Mouse (Mus musculus): ENCODE measurements around the gene Ptprm. TPM values are rescaled to one million over a fixed set of nuclear protein-coding genes. Genes with fewer than 3 reads are reported as not detected.

Ptprm gene
- total RNA-seq, 2 experiments from 2014 or later = 78.4 to 88.4 TPM

GRCm38 (mm10) chr17:67350536-67350935 lies 3.7 kb downstream of the Ptprm start:
- intact Hi-C loops (cut with DNase I) = loop anchor here (2.0 to 5.0 kb wide), 4 partner anchors 38 to 283 kb away; no protein-coding TSS in a partner anchor
- no peak for DNase-seq (ENCODE audit: low spot score)

- intact Hi-C loops (cut with DNase I) = no loop called here
- no peak for DNase-seq (ENCODE audit: low spot score)
Measured at GRCm38 (mm10) chr17:67349594-67349993, 4.7 kb downstream of the Ptprm start.

GRCm38 (mm10) chr17:67346921-67347320 lies 7.3 kb downstream of the Ptprm start:
- intact Hi-C loops (cut with DNase I) = no loop called here
- no peak for DNase-seq (ENCODE audit: low spot score)

- no peak for DNase-seq (ENCODE audit: low spot score)
- intact Hi-C loops (cut with DNase I) = no loop called here
Measured at GRCm38 (mm10) chr17:67345157-67345556, 9.1 kb downstream of the Ptprm start.

- intact Hi-C loops (cut with DNase I) = no loop called here
- no peak for DNase-seq (ENCODE audit: low spot score)
Measured at GRCm38 (mm10) chr17:67343471-67343870, 10.8 kb downstream of the Ptprm start.

- intact Hi-C loops (cut with DNase I) = no loop called here
- no peak for DNase-seq (ENCODE audit: low spot score)
Measured at GRCm38 (mm10) chr17:67343006-67343405, 11.3 kb downstream of the Ptprm start.

- intact Hi-C loops (cut with DNase I) = no loop called here
- no peak for DNase-seq (ENCODE audit: low spot score)
Measured at GRCm38 (mm10) chr17:67340362-67340761, 13.9 kb downstream of the Ptprm start.

GRCm38 (mm10) chr17:67339569-67339968 lies 14.7 kb downstream of the Ptprm start:
- intact Hi-C loops (cut with DNase I) = no loop called here
- DNase-seq (ENCODE audit: low spot score) = no peak

- intact Hi-C loops (cut with DNase I) = no loop called here
- no peak for DNase-seq (ENCODE audit: low spot score)
Measured at GRCm38 (mm10) chr17:67334310-67334709, 19.9 kb downstream of the Ptprm start.

- intact Hi-C loops (cut with DNase I) = no loop called here
- no peak for DNase-seq (ENCODE audit: low spot score)
Measured at GRCm38 (mm10) chr17:67329435-67329834, 24.8 kb downstream of the Ptprm start.

GRCm38 (mm10) chr17:67324499-67324832 lies 29.8 kb downstream of the Ptprm start:
- intact Hi-C loops (cut with DNase I) = no loop called here
- no peak for DNase-seq (ENCODE audit: low spot score)

GRCm38 (mm10) chr17:67323777-67324498 lies 30.3 kb downstream of the Ptprm start:
- intact Hi-C loops (cut with DNase I) = no loop called here
- DNase-seq (ENCODE audit: low spot score) = no peak

GRCm38 (mm10) chr17:67314491-67315205 lies 39.6 kb downstream of the Ptprm start:
- DNase-seq (ENCODE audit: low spot score) = no peak
- intact Hi-C loops (cut with DNase I) = no loop called here

GRCm38 (mm10) chr17:67308421-67308820 lies 45.8 kb downstream of the Ptprm start:
- intact Hi-C loops (cut with DNase I) = loop anchor here (5.0 kb wide), 1 partner anchor 36 kb away; no protein-coding TSS in a partner anchor
- DNase-seq (ENCODE audit: low spot score) = no peak

- intact Hi-C loops (cut with DNase I) = loop anchor here (5.0 kb wide), 1 partner anchor 34 kb away; no protein-coding TSS in a partner anchor
Measured at GRCm38 (mm10) chr17:67306066-67306845, 48.0 kb downstream of the Ptprm start.

GRCm38 (mm10) chr17:67304831-67305230 lies 49.4 kb downstream of the Ptprm start:
- intact Hi-C loops (cut with DNase I) = loop anchor here (5.0 kb wide), 1 partner anchor 33 kb away; no protein-coding TSS in a partner anchor
- peak; percentile 30 for DNase-seq (ENCODE audit: low spot score)

More at GRCm38 (mm10) chr17:67306066-67306845, 48.0 kb downstream of the Ptprm start:
- no peak for DNase-seq (ENCODE audit: low spot score)

GRCm38 (mm10) chr17:67303326-67304099 lies 50.7 kb downstream of the Ptprm start:
- peak; percentile 31 for DNase-seq (ENCODE audit: low spot score)
- intact Hi-C loops (cut with DNase I) = no loop called here

- intact Hi-C loops (cut with DNase I) = no loop called here
Measured at GRCm38 (mm10) chr17:67302569-67302968, 51.7 kb downstream of the Ptprm start.

GRCm38 (mm10) chr17:67302074-67302473 lies 52.2 kb downstream of the Ptprm start:
- DNase-seq (ENCODE audit: low spot score) = no peak
- intact Hi-C loops (cut with DNase I) = no loop called here

More at GRCm38 (mm10) chr17:67302569-67302968, 51.7 kb downstream of the Ptprm start:
- DNase-seq (ENCODE audit: low spot score) = no peak

- intact Hi-C loops (cut with DNase I) = no loop called here
- no peak for DNase-seq (ENCODE audit: low spot score)
Measured at GRCm38 (mm10) chr17:67301367-67301766, 52.9 kb downstream of the Ptprm start.

Measured in heart, postnatal 25 days (tissue).